Mouse (Mus musculus) c-Kit-positive CD71-negative TER-119-negative erythroid progenitor cells, embryonic 14.5 days (primary cell): Measurements from ENCODE around the gene Def8.
"Not testable (repeated sequence)": the region's sequence is repeated elsewhere in the genome, so short reads cannot be mapped to it uniquely, and the experiment has no call there.

Experiments
- DNase-seq: peaks from one replicate; pipeline ENCODE4 v3.0.0-alpha.2; 2013; ENCODE audit warnings: low read depth

Def8 gene

GRCm38 (mm10) chr8:123414255-123414654 is 9.1 kb upstream of the Def8 start:
- DNase-seq = no peak

DNA sequence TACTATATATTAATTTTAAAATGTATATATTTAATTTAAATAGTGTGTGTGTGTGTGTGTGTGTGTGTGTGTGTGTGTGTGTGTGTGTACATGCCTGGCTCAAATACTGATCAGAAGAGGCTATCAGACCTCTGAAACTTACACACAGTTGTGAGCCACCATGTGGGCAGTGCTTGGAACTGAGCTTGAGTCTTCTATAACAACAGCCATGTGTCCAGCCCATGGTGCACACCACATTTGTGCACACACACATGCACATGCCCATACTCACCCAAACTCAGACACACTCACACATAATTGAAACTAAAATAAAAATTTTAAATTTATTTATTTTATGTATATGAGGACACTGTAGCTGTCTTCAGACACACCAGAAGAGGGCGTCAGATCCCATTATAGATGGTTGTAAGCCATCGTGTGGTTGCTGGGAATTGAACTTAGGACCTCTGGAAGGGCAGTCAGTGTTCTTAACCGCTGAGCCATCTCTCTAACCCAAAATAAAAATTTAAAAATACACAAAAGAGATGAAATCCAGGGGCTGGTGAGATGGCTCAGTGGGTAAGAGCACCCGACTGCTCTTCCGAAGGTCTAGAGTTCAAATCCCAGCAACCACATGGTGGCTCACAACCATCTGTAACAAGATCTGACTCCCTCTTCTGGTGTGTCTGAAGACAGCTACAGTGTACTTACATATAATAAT is 8.2 kb upstream of the Def8 start:
- not testable (repeated sequence) for DNase-seq

GRCm38 (mm10) chr8:123415967-123416943 is 7.1 kb upstream of the Def8 start:
- DNase-seq = no peak

- no peak for DNase-seq
Measured at GRCm38 (mm10) chr8:123416944-123417555, 6.3 kb upstream of the Def8 start.

DNA sequence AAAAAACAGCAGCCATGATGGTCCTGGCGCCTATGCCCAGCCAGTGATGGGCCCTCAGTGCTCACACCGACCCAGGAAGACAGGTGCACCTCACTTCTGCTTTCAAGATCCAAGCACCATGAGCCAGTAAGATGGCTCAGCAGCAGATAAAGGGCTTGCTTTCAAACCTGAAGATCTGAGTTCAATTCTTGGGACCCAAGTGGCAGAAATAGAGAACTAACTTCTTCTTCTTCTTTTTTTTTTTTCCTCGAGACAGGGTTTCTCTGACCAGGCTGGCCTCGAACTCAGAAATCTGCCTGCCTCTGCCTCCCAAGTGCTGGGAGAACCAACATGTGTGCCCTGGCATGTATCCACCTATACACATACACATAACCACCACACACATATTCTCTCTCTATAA is 3.6 kb upstream of the Def8 start:
- DNase-seq = no peak

DNA sequence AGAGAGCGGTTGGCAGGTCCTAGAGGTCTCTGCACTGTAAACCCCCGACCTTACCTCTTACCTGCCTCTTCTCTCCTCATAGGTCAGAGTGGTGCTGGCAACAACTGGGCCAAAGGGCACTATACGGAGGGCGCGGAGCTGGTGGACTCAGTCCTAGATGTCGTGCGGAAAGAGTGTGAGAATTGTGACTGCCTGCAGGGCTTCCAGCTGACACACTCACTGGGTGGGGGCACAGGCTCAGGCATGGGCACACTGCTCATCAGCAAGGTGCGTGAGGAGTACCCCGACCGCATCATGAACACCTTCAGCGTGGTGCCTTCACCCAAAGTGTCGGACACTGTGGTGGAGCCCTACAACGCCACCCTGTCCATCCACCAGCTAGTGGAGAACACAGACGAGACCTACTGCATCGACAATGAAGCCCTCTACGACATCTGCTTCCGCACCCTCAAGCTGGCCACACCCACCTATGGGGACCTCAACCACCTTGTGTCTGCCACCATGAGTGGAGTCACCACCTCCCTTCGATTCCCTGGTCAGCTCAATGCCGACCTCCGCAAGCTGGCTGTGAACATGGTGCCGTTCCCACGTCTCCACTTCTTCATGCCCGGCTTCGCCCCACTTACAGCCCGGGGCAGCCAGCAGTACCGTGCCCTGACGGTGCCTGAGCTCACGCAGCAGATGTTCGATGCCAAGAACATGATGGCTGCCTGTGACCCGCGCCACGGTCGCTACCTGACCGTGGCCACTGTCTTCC is 2.6 kb upstream of the Def8 start:
- no peak for DNase-seq

DNA sequence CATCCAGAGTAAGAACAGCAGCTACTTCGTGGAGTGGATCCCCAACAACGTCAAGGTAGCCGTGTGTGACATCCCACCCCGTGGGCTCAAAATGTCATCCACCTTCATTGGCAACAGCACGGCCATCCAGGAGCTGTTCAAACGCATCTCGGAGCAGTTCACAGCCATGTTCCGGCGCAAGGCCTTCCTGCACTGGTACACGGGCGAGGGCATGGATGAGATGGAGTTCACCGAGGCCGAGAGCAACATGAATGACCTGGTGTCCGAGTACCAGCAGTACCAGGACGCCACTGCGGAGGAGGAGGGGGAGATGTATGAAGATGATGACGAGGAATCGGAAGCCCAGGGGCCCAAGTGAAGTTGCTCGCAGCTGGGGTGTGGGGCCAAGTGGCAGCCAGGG is 2.0 kb upstream of the Def8 start:
- no peak for DNase-seq

DNA sequence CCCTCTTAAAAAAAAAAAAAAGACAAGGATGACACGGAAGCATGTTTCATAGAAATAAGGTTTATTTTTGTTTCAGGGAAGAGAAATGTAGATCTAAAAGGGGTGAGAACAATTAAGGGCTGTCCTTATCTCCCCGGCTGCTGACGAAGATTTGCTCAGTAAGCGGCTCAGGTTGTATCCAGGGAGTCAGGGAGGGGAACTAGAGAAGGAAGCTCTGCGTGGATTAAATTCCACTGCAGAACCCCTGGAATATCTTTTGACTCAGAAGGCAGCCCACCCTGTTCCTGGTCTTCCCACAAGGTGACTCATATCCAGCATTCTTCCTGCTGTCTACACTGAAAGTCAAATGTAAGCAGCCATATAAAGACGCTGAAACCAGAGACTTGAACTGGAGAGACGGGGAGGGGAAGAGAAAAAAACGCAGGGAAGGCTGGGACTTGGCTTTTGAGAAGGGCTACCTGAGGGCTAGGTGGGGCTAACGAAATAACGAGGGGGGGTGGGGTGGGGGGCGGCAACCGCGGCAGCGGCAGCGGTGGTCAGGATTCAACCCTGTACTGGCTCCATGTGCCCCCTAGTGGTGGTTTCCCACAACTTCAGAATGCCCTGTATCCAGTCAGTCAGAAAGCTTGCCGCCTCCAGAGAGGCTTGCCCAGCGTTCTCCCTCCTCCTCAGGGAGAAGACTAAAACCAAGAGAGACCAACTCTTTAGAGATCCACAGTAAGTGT is 1.1 kb upstream of the Def8 start:
- peak; percentile 60 for DNase-seq

- DNase-seq = no peak
Measured at GRCm38 (mm10) chr8:123422781-123423159, 557 bp upstream of the Def8 start.

DNA sequence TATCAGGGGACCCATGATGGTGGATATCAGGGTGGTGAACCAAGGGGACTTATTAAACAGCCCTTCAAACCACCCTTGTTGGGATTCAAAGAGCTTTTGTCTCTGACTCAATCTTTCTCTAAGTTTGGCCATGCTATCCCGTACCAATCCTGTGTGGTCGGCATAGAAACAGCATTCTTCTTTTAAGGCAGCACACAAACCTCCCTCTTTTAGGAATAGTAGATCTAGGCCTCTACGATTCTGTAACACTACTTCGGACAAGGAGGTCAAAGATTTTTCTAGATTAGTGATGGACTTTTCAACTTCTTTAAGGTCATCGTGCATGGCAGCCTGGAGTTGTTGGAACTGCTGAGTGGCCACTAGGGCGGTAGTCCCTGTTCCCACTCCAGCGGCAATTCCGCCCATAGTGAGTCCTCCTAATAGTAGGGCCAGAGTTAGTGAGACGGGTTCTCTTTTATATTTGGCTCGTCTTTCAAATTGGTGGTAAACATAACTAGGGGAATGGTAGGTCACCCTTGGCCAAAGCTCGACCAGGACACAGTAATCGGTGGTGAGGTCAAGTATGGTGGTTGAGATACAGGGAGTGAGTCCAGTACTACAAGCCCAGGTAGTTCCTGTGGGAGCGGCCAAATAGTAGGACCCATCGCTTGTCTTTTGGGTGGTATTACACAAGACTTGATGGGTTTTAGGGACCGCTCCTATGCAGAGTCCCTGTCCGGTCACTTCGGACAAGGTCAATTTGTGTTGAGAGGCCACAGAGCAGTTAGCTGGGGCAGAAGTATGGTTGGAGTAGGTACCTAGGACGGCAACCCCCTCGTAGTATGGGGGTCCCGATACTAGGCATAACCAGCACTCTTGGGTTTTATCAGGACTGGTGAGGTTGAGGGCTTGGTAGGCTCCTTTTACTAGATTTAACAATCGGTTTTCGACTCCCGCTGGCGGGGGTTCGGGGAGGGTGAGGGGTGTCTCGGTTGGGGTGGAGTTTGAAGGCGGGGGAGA is 3.5 kb downstream of the Def8 start:
- DNase-seq = no peak

GRCm38 (mm10) chr8:123427639-123428275 is 4.4 kb downstream of the Def8 start:
- no peak for DNase-seq

- DNase-seq = no peak
Measured at GRCm38 (mm10) chr8:123428343-123428893, 5.1 kb downstream of the Def8 start.

- no peak for DNase-seq
Measured at GRCm38 (mm10) chr8:123428939-123429721, 5.8 kb downstream of the Def8 start.

- DNase-seq = not testable (repeated sequence)
Measured at GRCm38 (mm10) chr8:123429722-123430013, 6.3 kb downstream of the Def8 start.

- DNase-seq = not testable (repeated sequence)
Measured at GRCm38 (mm10) chr8:123430936-123431335, 7.6 kb downstream of the Def8 start.

GRCm38 (mm10) chr8:123431616-123432365 is 8.5 kb downstream of the Def8 start:
- DNase-seq = no peak

DNA sequence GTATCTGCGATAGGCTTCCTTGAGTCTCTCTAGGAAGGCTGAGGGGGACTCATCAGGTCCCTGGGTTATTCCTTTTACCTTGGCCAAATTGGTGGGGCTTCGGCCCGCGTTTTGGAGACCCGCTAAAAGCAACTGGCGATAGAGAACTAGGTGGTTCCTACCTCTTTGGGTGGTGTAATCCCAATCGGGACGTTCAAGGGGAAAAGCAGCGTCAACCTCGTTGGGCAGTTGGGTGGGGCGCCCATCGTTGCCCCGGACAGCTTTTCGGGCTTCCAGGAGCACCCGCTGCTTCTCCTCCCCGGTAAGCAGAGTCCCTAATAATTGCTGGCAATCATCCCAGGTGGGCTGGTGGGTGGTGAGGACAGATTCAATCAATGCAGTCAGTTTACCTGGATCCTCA is 9.1 kb downstream of the Def8 start:
- no peak for DNase-seq
